Mouse (Mus musculus) lung, embryonic 15.5 days (tissue): ENCODE results near the gene Zbtb20. TPM values are rescaled to one million over a fixed set of nuclear protein-coding genes. Genes with fewer than 3 reads are reported as not detected.

Experiments
- ATAC-seq: fragments of 200-750 bp; cut with Nextera tagmentation; 2 replicates; pipeline ENCODE4 v1.8.0; 2017; ENCODE audit warnings: moderate number of reproducible peaks, borderline replicate concordance; ENCODE audit not compliant: low FRiP score, low TSS enrichment; ENCODE audit errors: extremely low read depth
- H3K27ac ChIP-seq: fragments of 300-500 bp; sonication (generic); 2 replicates; pipeline ENCODE4 v1.5.1; 2015; ENCODE audit warnings: moderate library complexity, mild to moderate bottlenecking, inconsistent platforms
- H3K27me3 ChIP-seq: fragments of 300-500 bp; sonication (generic); 2 replicates; pipeline ENCODE4 v1.6.1; 2015; ENCODE audit warnings: inconsistent platforms
- H3K36me3 ChIP-seq: fragments of 300-500 bp; sonication (generic); 2 replicates; pipeline ENCODE4 v1.6.1; 2015; ENCODE audit warnings: inconsistent platforms
- H3K4me1 ChIP-seq: fragments of 300-500 bp; sonication (generic); 2 replicates; pipeline ENCODE4 v1.6.1; 2015; ENCODE audit warnings: inconsistent platforms
- H3K4me2 ChIP-seq: fragments of 300-500 bp; sonication (generic); 2 replicates; pipeline ENCODE4 v1.6.1; 2015; ENCODE audit warnings: inconsistent platforms, mild to moderate bottlenecking, moderate library complexity
- H3K4me3 ChIP-seq: fragments of 300-500 bp; sonication (generic); 2 replicates; pipeline ENCODE4 v1.5.1; 2015; ENCODE audit warnings: mild to moderate bottlenecking, inconsistent platforms
- H3K9ac ChIP-seq: fragments of 300-500 bp; sonication (generic); 2 replicates; pipeline ENCODE4 v1.6.1; 2015; ENCODE audit warnings: inconsistent platforms
- H3K9me3 ChIP-seq: fragments of 300-500 bp; sonication (generic); 2 replicates; pipeline ENCODE4 v1.6.1; 2016; ENCODE audit warnings: inconsistent platforms
- WGBS: fragments of 180-500 bp; shearing (Covaris S2); methylation state at CpG from one replicate; pipeline ENCODE4 v1.1.7; 2015; 5-methylcytosine and 5-hydroxymethylcytosine counted together
- polyA plus RNA-seq: library from polyadenylated mRNA; unstranded; fragments of >200 nt; fragmentation: Nextera tagmentation; extraction: Ambion mirVana; gene quantifications from 2 replicates; pipeline ENCODE4 v1.2.1, GENCODE M21; 2015

Zbtb20 gene
- polyA plus RNA-seq, 1 experiment from 2014 or later, result 22.1 TPM

- WGBS, result 80% methylated on average over 10 of the region's 10 CpGs
- no peaks in the 10 kb centered on the region for H3K4me1 ChIP-seq
- H3K4me3 ChIP-seq, result no peak overlapping the region
- no peak overlapping the region for H3K27ac ChIP-seq
- H3K27me3 ChIP-seq, result no peaks in the 10 kb centered on the region
- H3K36me3 ChIP-seq, result no peaks in the 10 kb centered on the region
- H3K9ac ChIP-seq, result no peak overlapping the region
- ATAC-seq, result no peak
- H3K4me2 ChIP-seq, result no peak overlapping the region
- H3K9me3 ChIP-seq, result no peaks in the 10 kb centered on the region
Observed at GRCm38 (mm10) chr16:43662124-43663004, 786.7 kb downstream of the Zbtb20 start.

- Histone ChIP-seq H3K9me3 (no peaks in the 10 kb centered on the region), H3K4me3 (no peak within 1 kb of the TSS), H3K9ac (no peak within 1 kb of the TSS), H3K4me1 (no peaks in the 10 kb centered on the region), H3K36me3 (no peaks in the 10 kb centered on the region), H3K4me2 (no peak within 1 kb of the TSS), H3K27me3 (no peaks in the 10 kb centered on the region), H3K27ac (no peak within 1 kb of the TSS)
- no peak for ATAC-seq
- WGBS, result 57% methylated on average over 7 of the region's 7 CpGs
Observed at GRCm38 (mm10) chr16:43663978-43664579, 788.4 kb downstream of the Zbtb20 start, which contains the start of gene Tigit. Gene Tigit, minus strand, starts transcription at chr16:43664146.

- Histone ChIP-seq H3K27me3 (no peaks in the 10 kb centered on the region), H3K27ac (no peak overlapping the region), H3K4me1 (no peaks in the 10 kb centered on the region), H3K4me3 (no peak overlapping the region), H3K4me2 (no peak overlapping the region), H3K9me3 (no peaks in the 10 kb centered on the region), H3K36me3 (no peaks in the 10 kb centered on the region), H3K9ac (no peak overlapping the region)
- no peak for ATAC-seq
Observed at GRCm38 (mm10) chr16:43664861-43665260, 789.2 kb downstream of the Zbtb20 start.

GRCm38 (mm10) chr16:43668294-43668693 is 792.6 kb downstream of the Zbtb20 start:
- Histone ChIP-seq H3K9me3 (no peaks in the 10 kb centered on the region), H3K4me3 (no peak overlapping the region), H3K27ac (no peak overlapping the region), H3K4me1 (no peaks in the 10 kb centered on the region), H3K27me3 (no peaks in the 10 kb centered on the region), H3K4me2 (no peak overlapping the region), H3K9ac (no peak overlapping the region), H3K36me3 (no peaks in the 10 kb centered on the region)
- 94% methylated on average over 3 of the region's 3 CpGs for WGBS
- no peak for ATAC-seq

- WGBS, result 88% methylated on average over 1 of the region's 1 CpGs
- Histone ChIP-seq H3K9me3 (no peaks in the 10 kb centered on the region), H3K4me2 (no peak overlapping the region)
Observed at GRCm38 (mm10) chr16:43671972-43672371, 796.3 kb downstream of the Zbtb20 start.

GRCm38 (mm10) chr16:43672697-43673096 is 797.0 kb downstream of the Zbtb20 start:
- Histone ChIP-seq H3K4me3 (no peak overlapping the region), H3K27me3 (no peaks in the 10 kb centered on the region), H3K9me3 (no peaks in the 10 kb centered on the region), H3K4me1 (no peaks in the 10 kb centered on the region), H3K9ac (no peak overlapping the region), H3K36me3 (no peaks in the 10 kb centered on the region), H3K27ac (no peak overlapping the region), H3K4me2 (no peak overlapping the region)
- ATAC-seq, result no peak

More at GRCm38 (mm10) chr16:43671972-43672371, 796.3 kb downstream of the Zbtb20 start:
- no peak overlapping the region for H3K4me3 ChIP-seq
- no peaks in the 10 kb centered on the region for H3K4me1 ChIP-seq
- ATAC-seq, result no peak
- H3K9ac ChIP-seq, result no peak overlapping the region
- no peak overlapping the region for H3K27ac ChIP-seq
- H3K36me3 ChIP-seq, result no peaks in the 10 kb centered on the region
- H3K27me3 ChIP-seq, result no peaks in the 10 kb centered on the region

- no peaks in the 10 kb centered on the region for H3K4me1 ChIP-seq
- H3K4me2 ChIP-seq, result no peak overlapping the region
- WGBS, result 64% methylated on average over 3 of the region's 3 CpGs
- no peak overlapping the region for H3K9ac ChIP-seq
- no peak overlapping the region for H3K27ac ChIP-seq
- no peak overlapping the region for H3K4me3 ChIP-seq
- no peaks in the 10 kb centered on the region for H3K27me3 ChIP-seq
- ATAC-seq, result no peak
- no peaks in the 10 kb centered on the region for H3K36me3 ChIP-seq
- H3K9me3 ChIP-seq, result no peaks in the 10 kb centered on the region
Observed at GRCm38 (mm10) chr16:43674400-43674799, 798.7 kb downstream of the Zbtb20 start.

- no peak for ATAC-seq
- no peak overlapping the region for H3K4me3 ChIP-seq
- 74% methylated on average over 2 of the region's 2 CpGs for WGBS
- no peak overlapping the region for H3K9ac ChIP-seq
- H3K4me2 ChIP-seq, result no peak overlapping the region
- H3K4me1 ChIP-seq, result no peaks in the 10 kb centered on the region
- H3K27me3 ChIP-seq, result no peaks in the 10 kb centered on the region
- H3K36me3 ChIP-seq, result no peaks in the 10 kb centered on the region
- H3K27ac ChIP-seq, result no peak overlapping the region
- H3K9me3 ChIP-seq, result no peaks in the 10 kb centered on the region
Observed at GRCm38 (mm10) chr16:43687968-43688367, 812.3 kb downstream of the Zbtb20 start.

GRCm38 (mm10) chr16:43690211-43690690 is 814.6 kb downstream of the Zbtb20 start:
- Histone ChIP-seq H3K4me2 (no peak overlapping the region), H3K27me3 (no peaks in the 10 kb centered on the region), H3K4me3 (no peak overlapping the region), H3K9me3 (no peaks in the 10 kb centered on the region), H3K4me1 (no peaks in the 10 kb centered on the region), H3K36me3 (no peaks in the 10 kb centered on the region), H3K27ac (no peak overlapping the region), H3K9ac (no peak overlapping the region)
- 81% methylated on average over 3 of the region's 3 CpGs for WGBS
- no peak for ATAC-seq

GRCm38 (mm10) chr16:43690912-43691311 is 815.2 kb downstream of the Zbtb20 start:
- no peak for ATAC-seq
- Histone ChIP-seq H3K9ac (no peak overlapping the region), H3K27ac (no peak overlapping the region), H3K9me3 (no peaks in the 10 kb centered on the region), H3K27me3 (no peaks in the 10 kb centered on the region), H3K36me3 (no peaks in the 10 kb centered on the region), H3K4me1 (no peaks in the 10 kb centered on the region), H3K4me2 (no peak overlapping the region), H3K4me3 (no peak overlapping the region)
- 56% methylated on average over 2 of the region's 2 CpGs for WGBS

- Histone ChIP-seq H3K27ac (no peak overlapping the region), H3K36me3 (no peaks in the 10 kb centered on the region), H3K4me2 (no peak overlapping the region), H3K27me3 (no peaks in the 10 kb centered on the region), H3K9me3 (no peaks in the 10 kb centered on the region), H3K4me1 (no peaks in the 10 kb centered on the region), H3K9ac (no peak overlapping the region), H3K4me3 (no peak overlapping the region)
- WGBS, result 91% methylated on average over 5 of the region's 5 CpGs
- no peak for ATAC-seq
Observed at GRCm38 (mm10) chr16:43691741-43692140, 816.1 kb downstream of the Zbtb20 start.
